Mouse (Mus musculus): Measurements from ENCODE around the gene Gsg1l2. TPM values are rescaled to one million over a fixed set of nuclear protein-coding genes. Genes with fewer than 3 reads are reported as not detected.

Gsg1l2 gene
- polyA plus RNA-seq, 1 experiment from 2014 or later, result 0.26 TPM

- Histone ChIP-seq H3K27me3 (replicated peaks; ENCODE audit: control insufficient read depth, insufficient read depth, low read length) (no peaks in the 10 kb centered on the region), H3K9ac (ENCODE audit: low read depth, low read length) (no peak overlapping the region), H3K4me3 (ENCODE audit: low read length) (no peak overlapping the region), H3K36me3 (ENCODE audit: control insufficient read depth, insufficient read depth, low read length) (no peaks in the 10 kb centered on the region), H3K9me3 (ENCODE audit: control insufficient read depth, low read length) (no peaks in the 10 kb centered on the region), H3K4me2 (ENCODE audit: low read length) (no peak overlapping the region), H3K4me1 (ENCODE audit: control insufficient read depth, insufficient read depth, low read depth, low read length) (no peaks in the 10 kb centered on the region), H3K27ac (ENCODE audit: low read depth, low read length) (no peak overlapping the region)
- ATAC-seq, result no peak
- 88% methylated on average over 11 of the region's 11 CpGs for WGBS
These were observed 32.6 kb downstream of the Gsg1l2 start for GRCm38 (mm10) chr11:67806832-67807597.

- Histone ChIP-seq H3K27me3 (replicated peaks; ENCODE audit: control insufficient read depth, insufficient read depth, low read length) (no peaks in the 10 kb centered on the region), H3K4me2 (ENCODE audit: low read length) (no peak overlapping the region), H3K36me3 (ENCODE audit: control insufficient read depth, insufficient read depth, low read length) (no peaks in the 10 kb centered on the region), H3K9me3 (ENCODE audit: control insufficient read depth, low read length) (no peaks in the 10 kb centered on the region), H3K4me3 (ENCODE audit: low read length) (no peak overlapping the region), H3K4me1 (ENCODE audit: control insufficient read depth, insufficient read depth, low read depth, low read length) (no peaks in the 10 kb centered on the region), H3K27ac (ENCODE audit: low read depth, low read length) (no peak overlapping the region), H3K9ac (ENCODE audit: low read depth, low read length) (no peak overlapping the region)
- 72% methylated on average over 5 of the region's 5 CpGs for WGBS
- ATAC-seq, result no peak
These were observed 33.6 kb downstream of the Gsg1l2 start for GRCm38 (mm10) chr11:67808051-67808450.

- Histone ChIP-seq H3K4me3 (ENCODE audit: low read length) (no peak overlapping the region), H3K27me3 (replicated peaks; ENCODE audit: control insufficient read depth, insufficient read depth, low read length) (no peaks in the 10 kb centered on the region), H3K9me3 (ENCODE audit: control insufficient read depth, low read length) (no peaks in the 10 kb centered on the region), H3K4me1 (ENCODE audit: control insufficient read depth, insufficient read depth, low read depth, low read length) (no peaks in the 10 kb centered on the region), H3K9ac (ENCODE audit: low read depth, low read length) (no peak overlapping the region), H3K36me3 (ENCODE audit: control insufficient read depth, insufficient read depth, low read length) (no peaks in the 10 kb centered on the region), H3K4me2 (ENCODE audit: low read length) (no peak overlapping the region), H3K27ac (ENCODE audit: low read depth, low read length) (no peak overlapping the region)
- no peak for ATAC-seq
- WGBS, result 81% methylated on average over 6 of the region's 6 CpGs
These were observed 37.1 kb downstream of the Gsg1l2 start for GRCm38 (mm10) chr11:67811535-67811934.

- Histone ChIP-seq H3K9me3 (ENCODE audit: control insufficient read depth, low read length) (no peaks in the 10 kb centered on the region), H3K9ac (ENCODE audit: low read depth, low read length) (peak overlapping the region; percentile 57; the same call in 1 of the 2 replicates), H3K27me3 (replicated peaks; ENCODE audit: control insufficient read depth, insufficient read depth, low read length) (no peaks in the 10 kb centered on the region), H3K27ac (ENCODE audit: low read depth, low read length) (no peak overlapping the region), H3K4me3 (ENCODE audit: low read length) (no peak overlapping the region), H3K36me3 (ENCODE audit: control insufficient read depth, insufficient read depth, low read length) (no peaks in the 10 kb centered on the region), H3K4me1 (ENCODE audit: control insufficient read depth, insufficient read depth, low read depth, low read length) (peaks cover 6% of the 10 kb centered on the region), H3K4me2 (ENCODE audit: low read length) (peak overlapping the region; percentile 55)
- 15% methylated on average over 5 of the region's 5 CpGs for WGBS
- ATAC-seq, result peak; percentile 48; the same call in 1 of the 2 replicates
These were observed 45.2 kb downstream of the Gsg1l2 start for GRCm38 (mm10) chr11:67819604-67820003.

GRCm38 (mm10) chr11:67820221-67820620, 45.8 kb downstream of the Gsg1l2 start:
- Histone ChIP-seq H3K4me1 (ENCODE audit: control insufficient read depth, insufficient read depth, low read depth, low read length) (peaks cover 6% of the 10 kb centered on the region), H3K4me3 (ENCODE audit: low read length) (no peak overlapping the region), H3K36me3 (ENCODE audit: control insufficient read depth, insufficient read depth, low read length) (no peaks in the 10 kb centered on the region), H3K4me2 (ENCODE audit: low read length) (no peak overlapping the region), H3K27me3 (replicated peaks; ENCODE audit: control insufficient read depth, insufficient read depth, low read length) (no peaks in the 10 kb centered on the region), H3K9me3 (ENCODE audit: control insufficient read depth, low read length) (no peaks in the 10 kb centered on the region), H3K27ac (ENCODE audit: low read depth, low read length) (no peak overlapping the region), H3K9ac (ENCODE audit: low read depth, low read length) (no peak overlapping the region)
- ATAC-seq, result no peak
- 25% methylated on average over 4 of the region's 4 CpGs for WGBS

- no peak overlapping the region for H3K27ac ChIP-seq (ENCODE audit: low read depth, low read length)
- no peak for ATAC-seq
- H3K4me2 ChIP-seq (ENCODE audit: low read length), result no peak overlapping the region
- H3K9ac ChIP-seq (ENCODE audit: low read depth, low read length), result no peak overlapping the region
- 82% methylated on average over 6 of the region's 6 CpGs for WGBS
- H3K4me3 ChIP-seq (ENCODE audit: low read length), result no peak overlapping the region
- peaks cover 6% of the 10 kb centered on the region for H3K4me1 ChIP-seq (ENCODE audit: control insufficient read depth, insufficient read depth, low read depth, low read length)
- H3K9me3 ChIP-seq (ENCODE audit: control insufficient read depth, low read length), result no peaks in the 10 kb centered on the region
- H3K27me3 ChIP-seq (replicated peaks; ENCODE audit: control insufficient read depth, insufficient read depth, low read length), result no peaks in the 10 kb centered on the region
- no peaks in the 10 kb centered on the region for H3K36me3 ChIP-seq (ENCODE audit: control insufficient read depth, insufficient read depth, low read length)
These were observed 47.2 kb downstream of the Gsg1l2 start for GRCm38 (mm10) chr11:67821560-67821959.

GRCm38 (mm10) chr11:67828360-67829059, 54.1 kb downstream of the Gsg1l2 start:
- H3K27me3 ChIP-seq (replicated peaks; ENCODE audit: control insufficient read depth, insufficient read depth, low read length), result no peaks in the 10 kb centered on the region
- H3K9ac ChIP-seq (ENCODE audit: low read depth, low read length), result no peak overlapping the region
- no peaks in the 10 kb centered on the region for H3K4me1 ChIP-seq (ENCODE audit: control insufficient read depth, insufficient read depth, low read depth, low read length)
- H3K4me2 ChIP-seq (ENCODE audit: low read length), result no peak overlapping the region
- ATAC-seq, result no peak
- H3K9me3 ChIP-seq (ENCODE audit: control insufficient read depth, low read length), result no peaks in the 10 kb centered on the region
- H3K27ac ChIP-seq (ENCODE audit: low read depth, low read length), result no peak overlapping the region
- WGBS, result 46% methylated on average over 12 of the region's 12 CpGs
- no peak overlapping the region for H3K4me3 ChIP-seq (ENCODE audit: low read length)
- H3K36me3 ChIP-seq (ENCODE audit: control insufficient read depth, insufficient read depth, low read length), result no peaks in the 10 kb centered on the region

- no peaks in the 10 kb centered on the region for H3K36me3 ChIP-seq (ENCODE audit: control insufficient read depth, insufficient read depth, low read length)
- no peaks in the 10 kb centered on the region for H3K9me3 ChIP-seq (ENCODE audit: control insufficient read depth, low read length)
- H3K27ac ChIP-seq (ENCODE audit: low read depth, low read length), result no peak overlapping the region
- H3K4me3 ChIP-seq (ENCODE audit: low read length), result no peak overlapping the region
- H3K27me3 ChIP-seq (replicated peaks; ENCODE audit: control insufficient read depth, insufficient read depth, low read length), result no peaks in the 10 kb centered on the region
- H3K4me1 ChIP-seq (ENCODE audit: control insufficient read depth, insufficient read depth, low read depth, low read length), result no peaks in the 10 kb centered on the region
- H3K9ac ChIP-seq (ENCODE audit: low read depth, low read length), result no peak overlapping the region
- 77% methylated on average over 6 of the region's 6 CpGs for WGBS
- no peak for ATAC-seq
- H3K4me2 ChIP-seq (ENCODE audit: low read length), result no peak overlapping the region
These were observed 55.1 kb downstream of the Gsg1l2 start for GRCm38 (mm10) chr11:67829530-67829929.

GRCm38 (mm10) chr11:67831820-67832219, 57.4 kb downstream of the Gsg1l2 start:
- Histone ChIP-seq H3K4me1 (ENCODE audit: control insufficient read depth, insufficient read depth, low read depth, low read length) (no peaks in the 10 kb centered on the region), H3K9ac (ENCODE audit: low read depth, low read length) (no peak overlapping the region), H3K27me3 (replicated peaks; ENCODE audit: control insufficient read depth, insufficient read depth, low read length) (no peaks in the 10 kb centered on the region), H3K27ac (ENCODE audit: low read depth, low read length) (no peak overlapping the region), H3K4me3 (ENCODE audit: low read length) (no peak overlapping the region), H3K4me2 (ENCODE audit: low read length) (no peak overlapping the region), H3K36me3 (ENCODE audit: control insufficient read depth, insufficient read depth, low read length) (no peaks in the 10 kb centered on the region), H3K9me3 (ENCODE audit: control insufficient read depth, low read length) (no peaks in the 10 kb centered on the region)
- ATAC-seq, result no peak
- 79% methylated on average over 5 of the region's 5 CpGs for WGBS
